Mouse (Mus musculus) adrenal gland, adult 18-20 months (tissue): ENCODE results near the gene Tfeb. TPM values are rescaled to one million over a fixed set of nuclear protein-coding genes. Genes with fewer than 3 reads are reported as not detected.

ENCODE experiments used
- DNase-seq, 2 experiments: peaks; one replicate each; pipeline ENCODE4 v3.0.0; 2021 to 2022; ENCODE audit warnings: low spot score in 2 of 2
- total RNA-seq, 2 experiments: library from RNA; stranded (reverse); gene quantifications; 1 replicate in 1 of 2; 2 replicates in 1 of 2; pipeline ENCODE4 v1.2.3; 2021

Gene Tfeb
- total RNA-seq, 2 experiments from 2014 or later = 12.4 to 16.0 TPM

GRCm38 (mm10) chr17:47783445-47784223 lies 46.8 kb downstream of the Tfeb start:
- DNase-seq = no peak

DNA sequence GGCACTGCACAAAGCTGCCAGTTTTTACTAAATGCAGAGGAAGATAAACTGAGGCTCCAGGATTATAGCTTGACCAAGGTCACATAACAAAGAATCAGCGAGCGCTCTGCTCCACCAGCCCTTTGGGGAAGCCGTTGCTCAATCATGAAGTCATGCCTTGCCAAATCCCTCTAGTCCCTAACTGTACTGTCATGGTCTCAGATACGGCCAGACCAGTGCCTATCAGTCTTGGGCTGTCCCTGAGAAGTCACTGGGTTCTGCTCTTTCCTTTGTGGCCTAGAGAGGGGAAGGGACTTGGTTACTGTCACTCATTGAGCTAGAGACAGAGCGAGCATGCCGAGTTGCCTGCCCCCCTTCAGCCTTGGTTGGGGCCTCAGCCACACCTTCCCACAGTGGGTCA lies 47.6 kb downstream of the Tfeb start:
- no peak for DNase-seq

GRCm38 (mm10) chr17:47787632-47788031 lies 50.8 kb downstream of the Tfeb start:
- no peak for DNase-seq

- no peak for DNase-seq
Measured at GRCm38 (mm10) chr17:47788306-47788705, 51.5 kb downstream of the Tfeb start.

DNA sequence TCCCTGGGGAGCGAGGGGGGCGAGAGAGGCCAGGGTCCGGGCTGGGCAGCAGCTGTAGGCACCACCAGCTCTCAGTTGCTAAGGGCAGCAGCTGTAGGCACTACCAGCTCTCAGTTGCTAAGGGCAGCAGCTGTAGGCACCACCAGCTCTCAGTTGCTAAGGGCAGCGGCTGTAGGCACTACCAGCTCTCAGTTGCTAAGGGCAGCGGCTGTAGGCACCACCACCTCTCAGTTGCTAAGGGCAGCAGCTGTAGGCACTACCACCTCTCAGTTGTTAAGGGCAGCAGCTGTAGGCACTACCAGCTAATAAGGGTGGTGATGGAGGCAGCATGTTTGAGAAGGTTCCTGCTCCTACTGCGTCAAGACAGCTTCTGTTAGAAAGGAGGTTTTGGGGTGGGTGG lies 52.2 kb downstream of the Tfeb start:
- DNase-seq = no peak

DNA sequence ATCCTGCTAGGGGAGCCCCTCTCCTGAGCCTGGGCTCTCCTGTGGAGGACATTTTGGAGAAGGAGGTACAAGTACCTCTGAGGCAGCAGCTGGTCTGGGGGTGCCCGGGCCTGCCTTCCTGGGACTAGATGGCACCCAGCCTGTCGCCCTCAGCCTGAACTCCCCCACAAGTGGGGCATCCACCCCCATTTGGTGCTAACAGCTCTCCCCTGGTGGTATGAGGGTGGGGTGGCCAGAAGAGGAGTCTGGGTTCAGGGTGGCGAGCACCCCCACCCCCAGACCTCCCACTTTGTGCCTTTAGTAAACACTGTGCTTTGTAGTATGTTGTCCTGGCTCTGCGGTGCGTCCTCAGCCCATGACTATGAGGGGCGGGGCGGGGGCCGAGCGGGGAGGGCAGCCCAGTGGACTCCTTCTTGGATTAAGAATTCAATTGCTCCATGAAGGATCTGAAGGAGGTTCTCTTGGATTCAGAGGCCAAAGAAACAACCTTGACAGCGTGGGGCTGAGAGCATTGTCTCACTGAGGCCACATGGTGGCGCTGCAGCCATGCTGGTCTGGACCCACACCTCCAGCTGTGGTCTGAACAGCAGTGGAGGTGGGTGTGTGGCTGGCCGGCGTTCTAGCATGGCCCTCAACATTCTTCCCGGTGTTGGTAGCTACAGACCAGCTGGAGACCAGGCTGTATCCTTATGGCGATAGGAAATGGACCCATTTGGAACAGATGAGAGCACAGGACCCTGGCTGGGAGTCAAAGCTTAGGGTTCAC lies 55.5 kb downstream of the Tfeb start:
- peak; percentile 67 to 79 for DNase-seq

- peak; percentile 86 to 90 for DNase-seq
Measured at GRCm38 (mm10) chr17:47793377-47793776, 56.5 kb downstream of the Tfeb start.

DNA sequence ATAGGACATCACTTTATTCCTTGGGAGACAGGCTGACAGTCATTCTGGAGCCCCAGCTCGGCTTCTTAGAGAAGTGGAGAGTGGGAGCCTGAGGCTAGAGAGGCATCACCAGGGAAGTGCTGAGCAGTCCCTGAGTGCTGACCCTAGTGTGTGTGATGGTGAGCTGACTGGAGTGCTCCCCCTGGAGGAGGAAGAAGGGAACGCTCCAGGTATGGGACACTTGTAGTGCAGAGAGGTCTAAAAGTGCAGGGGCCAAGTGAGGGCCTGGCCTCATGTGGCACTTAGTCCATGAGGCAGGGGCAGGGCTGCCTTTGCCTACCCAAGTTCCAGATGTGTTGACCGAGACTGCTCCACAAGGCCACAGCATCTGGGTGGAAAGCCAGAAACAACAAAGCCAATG lies 58.6 kb downstream of the Tfeb start:
- DNase-seq = peak; percentile 35 to 54

GRCm38 (mm10) chr17:47796156-47796816 lies 59.5 kb downstream of the Tfeb start:
- peak in 1 of 2 experiments; percentile 28 for DNase-seq

- DNase-seq = no peak
Measured at GRCm38 (mm10) chr17:47796968-47797367, 60.1 kb downstream of the Tfeb start.

DNA sequence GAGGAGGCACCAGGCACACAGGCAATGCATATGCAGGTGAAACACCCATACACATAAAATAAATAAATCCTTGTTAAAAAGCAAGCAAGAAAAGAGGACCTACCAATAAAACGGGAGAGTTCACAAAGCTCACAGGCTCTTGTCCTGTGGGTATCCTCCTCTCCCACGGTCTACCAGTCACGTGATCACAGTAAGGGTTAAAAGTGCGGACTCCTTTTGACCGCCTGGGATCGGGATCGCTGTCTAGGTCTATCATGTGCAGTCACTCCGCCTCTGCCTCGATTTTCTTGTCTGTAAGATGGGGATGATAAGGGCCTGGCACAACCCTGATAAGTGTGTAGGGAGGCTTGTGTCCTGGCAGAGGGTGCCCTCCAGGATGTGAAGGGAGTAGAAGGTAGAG lies 60.6 kb downstream of the Tfeb start:
- no peak for DNase-seq

- DNase-seq = no peak
Measured at GRCm38 (mm10) chr17:47802806-47803205, 66.0 kb downstream of the Tfeb start.

DNA sequence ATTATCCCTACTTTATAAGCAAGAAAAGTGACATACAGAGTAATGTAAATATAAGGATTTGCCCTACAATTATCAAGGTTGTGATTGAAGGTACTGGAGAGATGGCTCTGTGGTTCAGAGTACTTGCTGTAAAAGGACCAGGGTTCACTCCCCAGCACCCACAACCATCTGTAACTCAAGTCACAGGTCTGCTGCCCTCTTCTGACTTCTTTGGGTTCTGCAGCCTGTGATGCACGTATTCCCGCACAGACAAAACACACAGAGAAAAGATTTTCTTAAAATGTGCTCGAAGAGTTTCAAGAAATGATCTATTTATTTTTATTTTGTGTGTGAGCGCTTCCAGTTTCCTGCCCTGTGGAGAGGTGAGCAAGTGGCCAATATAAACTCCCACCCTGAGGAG lies 66.8 kb downstream of the Tfeb start:
- DNase-seq = no peak

DNA sequence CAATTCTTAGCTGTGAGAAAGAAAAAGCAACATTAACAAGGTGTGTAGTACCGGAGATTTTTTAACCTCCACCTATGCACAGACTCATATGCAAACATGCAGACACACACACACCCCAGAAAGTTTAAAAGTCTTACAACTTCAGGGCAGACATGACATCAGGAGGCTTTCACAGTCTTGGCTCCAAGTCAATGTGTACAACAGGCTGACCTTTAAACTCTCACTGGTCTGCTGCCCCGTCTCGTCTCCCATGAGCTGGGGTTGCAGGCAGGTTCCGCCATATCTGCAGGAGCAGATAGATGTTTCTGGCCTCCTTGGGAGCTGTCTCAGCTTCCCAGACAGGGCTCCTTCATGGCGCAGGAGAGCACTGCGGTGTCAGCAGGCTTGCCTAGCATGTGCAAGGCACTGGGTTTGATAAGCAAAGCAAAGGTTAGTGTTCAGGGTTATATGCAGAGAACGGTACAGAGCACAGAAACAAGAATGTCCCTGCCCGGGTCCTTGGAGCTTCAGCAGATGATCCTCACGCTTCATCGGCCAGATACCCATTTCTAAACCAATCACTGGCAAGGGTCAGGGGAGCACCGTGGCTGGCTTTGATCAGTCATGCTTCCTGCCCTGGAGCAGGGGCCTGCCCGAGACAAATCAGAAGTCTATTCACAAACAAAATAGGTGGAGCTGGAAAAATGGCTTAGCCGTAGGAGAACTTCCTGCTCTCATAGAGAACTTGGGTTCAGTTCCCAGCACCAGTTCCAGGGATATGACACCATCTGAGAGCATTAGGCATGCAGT lies 68.4 kb downstream of the Tfeb start:
- DNase-seq = no peak

- no peak for DNase-seq
Measured at GRCm38 (mm10) chr17:47806230-47806629, 69.4 kb downstream of the Tfeb start.

DNA sequence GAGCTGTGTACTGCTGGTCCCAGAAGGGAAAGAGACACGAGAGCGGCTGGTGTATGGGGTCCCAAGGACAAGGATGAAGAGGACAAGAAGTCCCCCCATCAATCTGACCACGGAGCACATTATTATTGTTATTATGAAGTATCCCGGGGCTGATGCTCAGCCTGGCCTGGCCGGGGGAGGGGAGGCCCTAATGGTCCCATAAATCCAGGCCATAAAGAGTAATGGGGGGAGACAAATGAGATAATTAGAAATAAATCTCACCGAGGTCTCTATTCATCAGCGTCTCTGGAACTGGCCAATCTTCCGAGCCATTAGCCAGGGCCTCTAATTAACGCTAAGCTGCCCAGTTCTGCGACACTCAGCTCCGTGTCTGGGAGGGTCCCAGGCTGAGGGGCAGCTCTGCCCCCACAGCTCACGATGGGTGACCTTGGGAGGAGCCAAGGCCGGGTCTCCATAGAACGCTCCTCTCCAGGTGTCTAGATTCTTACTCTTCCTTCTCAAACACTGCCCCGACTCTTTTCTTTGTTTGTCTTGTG lies 74.5 kb downstream of the Tfeb start:
- DNase-seq = no peak

DNA sequence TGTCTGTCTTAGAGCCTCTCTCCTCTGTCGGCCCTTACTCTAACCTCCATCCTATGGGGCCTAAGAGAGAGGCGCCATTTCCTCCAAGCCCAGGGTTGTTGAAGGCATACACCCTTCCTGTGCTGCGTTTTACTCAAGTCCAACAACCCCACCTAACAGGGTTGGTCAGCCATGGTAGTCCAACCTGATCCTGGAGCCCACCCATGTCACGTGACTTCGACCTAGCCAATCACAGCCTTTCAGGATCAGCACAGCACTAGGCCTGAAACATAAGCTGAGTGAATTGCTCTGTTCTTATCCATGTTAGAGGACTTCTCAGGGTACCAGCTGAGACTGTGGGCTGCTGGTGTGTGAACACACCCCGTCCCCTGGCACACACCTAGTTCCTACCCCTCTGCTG lies 75.4 kb downstream of the Tfeb start:
- DNase-seq = no peak

DNA sequence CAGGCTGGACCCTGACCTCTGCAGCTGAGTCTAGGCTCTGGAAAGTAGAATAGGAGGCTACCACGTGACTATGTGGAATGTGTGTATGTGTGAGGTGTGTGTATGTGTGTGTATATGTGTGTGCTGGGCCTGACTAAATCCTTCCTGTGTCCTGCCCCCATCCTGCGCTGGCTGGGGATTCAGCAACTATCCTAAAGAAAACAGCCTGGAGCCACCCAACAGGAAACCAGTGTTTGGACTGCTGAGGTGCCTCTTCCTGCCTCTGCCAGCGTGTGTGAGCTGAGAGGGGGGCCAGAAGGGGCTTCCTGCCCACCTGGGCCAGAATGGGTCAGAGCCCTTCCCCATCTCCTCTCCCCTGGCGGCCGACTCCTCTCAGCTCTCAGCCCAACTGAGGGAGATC lies 76.8 kb downstream of the Tfeb start:
- no peak for DNase-seq

- no peak for DNase-seq
Measured at GRCm38 (mm10) chr17:47814496-47814895, 77.7 kb downstream of the Tfeb start.

GRCm38 (mm10) chr17:47815446-47815845 lies 78.6 kb downstream of the Tfeb start:
- DNase-seq = no peak
